Mouse (Mus musculus) bone marrow, adult 2 months (tissue): ENCODE data around the gene Olfr1404. TPM values are rescaled to one million over a fixed set of nuclear protein-coding genes. Genes with fewer than 3 reads are reported as not detected.
"Not testable (repeated sequence)": the region's sequence is repeated elsewhere in the genome, so short reads cannot be mapped to it uniquely, and the experiment has no call there.

Experiments
- H3K27ac ChIP-seq: fragments of 200-500 bp; 2 replicates; pipeline ENCODE4 v1.5.1; 2012; ENCODE audit warnings: low read depth, mild to moderate bottlenecking, control low read depth, inconsistent platforms, low read length; ENCODE audit not compliant: control insufficient read depth, poor library complexity, insufficient read depth
- H3K4me1 ChIP-seq: fragments of 200-500 bp; 2 replicates; pipeline ENCODE4 v1.6.1; 2011; ENCODE audit warnings: low read length; ENCODE audit not compliant: control insufficient read depth, insufficient read depth
- H3K4me3 ChIP-seq: fragments of 200-500 bp; replicated peaks from 2 replicates; pipeline ENCODE3; 2011; ENCODE audit warnings: mild to moderate bottlenecking, low read depth, low read length, control low read depth; ENCODE audit not compliant: control insufficient read depth
- CTCF ChIP-seq: fragments of 200-500 bp; IDR thresholded peaks from 2 replicates; pipeline ENCODE4 v1.5.1; 2011; ENCODE audit warnings: low read length, control low read depth; ENCODE audit not compliant: control insufficient read depth, insufficient read depth
- POLR2A ChIP-seq: fragments of 200-500 bp; IDR thresholded peaks from 2 replicates; pipeline ENCODE4 v1.6.1; 2011; ENCODE audit warnings: low read depth, mild to moderate bottlenecking, control low read depth, low read length, borderline replicate concordance; ENCODE audit not compliant: control insufficient read depth
- WGBS: fragments of 180-500 bp; shearing (Covaris S2); methylation state at CpG from one replicate; pipeline ENCODE4 v1.1.7; 2018; 5-methylcytosine and 5-hydroxymethylcytosine counted together
- polyA plus RNA-seq: library from polyadenylated mRNA; stranded (reverse); fragments of >200 nt; gene quantifications from 2 replicates; pipeline ENCODE4 v1.2.4, GENCODE M21; 2011; ENCODE audit warnings: low replicate concordance; ENCODE audit not compliant: missing spikeins, insufficient read depth, insufficient read length

Gene Olfr1404
- not detected in 2 replicates for polyA plus RNA-seq

DNA sequence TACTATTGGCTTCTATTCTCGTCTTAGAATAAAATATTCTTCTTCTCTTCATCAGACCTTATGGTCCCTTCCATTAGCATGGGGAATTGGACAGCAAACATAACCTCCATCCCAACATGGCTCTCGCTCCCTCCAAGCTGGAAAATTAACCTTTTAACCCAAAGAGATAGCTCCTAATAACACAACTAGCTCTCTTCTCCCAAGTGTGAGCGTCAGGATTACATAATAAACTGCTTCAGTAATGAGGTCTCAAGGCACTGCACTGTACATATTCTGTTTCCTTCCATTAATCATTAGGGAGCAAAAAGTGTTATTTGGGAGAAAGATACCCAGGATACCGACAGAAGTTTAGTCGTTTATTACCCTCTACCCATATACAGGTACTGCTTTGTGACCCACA, at the start of gene Olfr1404:
Olfr1404 (plus strand) TSS at position 301 of the 400 bp plus-strand sequence.
- 74% methylated on average over 5 of the region's 5 CpGs for WGBS
- TF ChIP-seq CTCF, result no peak
- no peak for TF ChIP-seq POLR2A
- H3K4me1 ChIP-seq, result no peaks in the 10 kb centered on the region
- H3K27ac ChIP-seq, result no peak within 1 kb of the TSS
- H3K4me3 ChIP-seq, result no peak within 1 kb of the TSS

- TF ChIP-seq POLR2A (no peak), CTCF (no peak)
- Histone ChIP-seq H3K4me3 (no peak overlapping the region), H3K4me1 (no peaks in the 10 kb centered on the region), H3K27ac (no peak overlapping the region)
Measured at GRCm38 (mm10) chr1:173174154-173174842, 37.9 kb upstream of the Olfr1404 start.

- TF ChIP-seq CTCF (no peak), POLR2A (no peak)
- 55% methylated on average over 3 of the region's 3 CpGs for WGBS
- Histone ChIP-seq H3K4me1 (no peaks in the 10 kb centered on the region), H3K4me3 (no peak within 1 kb of the TSS), H3K27ac (no peak within 1 kb of the TSS)
Measured at GRCm38 (mm10) chr1:173190540-173190939, 21.7 kb upstream of the Olfr1404 start, which contains the start of gene Olfr1406. Gene Olfr1406 (minus strand): TSS chr1:173190640.

DNA sequence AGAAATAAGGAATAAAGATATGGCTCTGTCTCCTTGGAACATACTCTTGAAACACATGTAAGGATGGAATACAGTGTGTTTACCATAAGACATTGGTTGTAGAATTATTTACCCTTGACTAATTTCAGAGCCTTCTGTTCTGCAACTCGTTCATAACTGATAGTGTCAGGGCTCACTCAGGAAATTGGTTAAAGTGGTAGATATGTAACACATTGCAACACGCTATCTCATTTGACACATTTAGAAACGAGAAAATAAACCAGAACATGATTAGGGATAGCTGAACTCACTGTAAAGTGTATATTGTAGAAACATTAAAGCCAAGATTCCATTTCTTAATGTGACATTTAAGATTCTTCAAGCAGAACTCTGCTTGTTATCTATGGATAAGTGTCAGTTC, 20.1 kb upstream of the Olfr1404 start:
- Histone ChIP-seq H3K4me3 (no peak overlapping the region), H3K27ac (no peak overlapping the region), H3K4me1 (no peaks in the 10 kb centered on the region)
- WGBS, result 41% methylated on average over 3 of the region's 3 CpGs
- TF ChIP-seq POLR2A (no peak), CTCF (no peak)

DNA sequence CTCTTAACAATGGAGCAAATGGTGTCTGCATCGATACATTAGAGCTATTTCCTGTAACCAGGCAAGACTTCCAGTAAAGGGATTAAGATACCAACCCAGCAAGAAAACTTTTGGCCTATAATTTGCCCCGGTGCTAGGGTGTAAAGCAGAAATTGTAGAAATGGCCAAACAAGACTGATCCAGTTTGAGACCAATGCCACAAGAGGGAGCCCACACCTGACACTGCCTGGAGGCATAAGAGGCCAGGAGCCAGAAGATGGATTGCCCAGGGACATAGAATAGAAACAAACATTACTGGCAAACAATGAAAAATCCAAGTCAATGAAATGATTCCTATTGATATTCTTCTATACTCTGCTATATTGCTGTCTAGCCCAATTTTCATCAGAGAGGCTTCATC, 15.8 kb upstream of the Olfr1404 start:
- WGBS, result 67% methylated on average over 2 of the region's 2 CpGs
- TF ChIP-seq POLR2A, result no peak
- no peak for TF ChIP-seq CTCF

DNA sequence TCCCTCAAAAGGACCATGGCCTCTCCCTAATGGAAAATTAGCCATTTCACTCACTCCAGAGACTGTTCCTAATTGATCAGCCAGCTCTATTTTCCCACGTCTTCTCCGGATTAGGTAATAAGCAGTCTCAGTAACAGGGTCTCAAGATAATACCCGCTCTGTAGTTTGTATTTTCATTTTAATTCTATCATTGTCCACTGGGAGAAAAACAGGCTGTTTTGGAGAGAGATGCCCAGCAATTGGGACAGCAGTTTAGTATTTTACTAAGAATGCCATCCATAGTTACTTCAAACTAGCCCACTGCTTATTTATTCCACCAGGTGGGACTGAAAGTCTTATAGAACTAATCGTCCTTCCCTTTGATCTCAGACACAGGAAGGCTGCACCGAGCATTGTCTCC, 14.7 kb upstream of the Olfr1404 start, which contains the start of gene Olfr218:
Olfr218 (plus strand) TSS at position 301 of the 400 bp plus-strand sequence.
- TF ChIP-seq CTCF (no peak), POLR2A (no peak)
- H3K4me3 ChIP-seq, result no peak within 1 kb of the TSS
- no peaks in the 10 kb centered on the region for H3K4me1 ChIP-seq
- 73% methylated on average over 5 of the region's 5 CpGs for WGBS
- no peak within 1 kb of the TSS for H3K27ac ChIP-seq

More for the DNA sequence above, 15.8 kb upstream of the Olfr1404 start:
- H3K4me3 ChIP-seq, result no peak overlapping the region
- no peaks in the 10 kb centered on the region for H3K4me1 ChIP-seq
- H3K27ac ChIP-seq, result no peak overlapping the region

GRCm38 (mm10) chr1:173216481-173216880, 4.3 kb downstream of the Olfr1404 start:
- TF ChIP-seq POLR2A (no peak), CTCF (no peak)
- H3K27ac ChIP-seq, result no peak overlapping the region
- H3K4me3 ChIP-seq, result no peak overlapping the region
- WGBS, result 74% methylated on average over 3 of the region's 3 CpGs
- no peaks in the 10 kb centered on the region for H3K4me1 ChIP-seq

DNA sequence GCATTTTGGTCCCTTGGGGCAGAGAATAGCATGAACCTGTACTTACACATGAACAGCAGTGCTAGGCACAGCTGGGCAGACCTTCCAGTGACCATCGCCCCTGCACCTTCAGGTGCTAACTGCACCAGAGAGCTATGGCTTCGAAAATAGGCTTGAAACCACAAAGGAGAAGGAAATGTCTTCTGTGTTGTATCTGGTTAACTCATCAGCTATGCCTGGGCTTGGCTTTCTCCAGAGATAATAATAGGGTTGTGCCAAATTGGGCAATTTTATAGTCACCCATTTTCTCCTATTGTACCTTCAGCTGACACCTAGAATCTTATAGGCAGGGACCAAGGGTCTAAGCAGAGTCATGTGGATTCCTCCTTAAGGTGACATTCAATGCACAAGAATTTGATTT, 14.9 kb downstream of the Olfr1404 start, which contains the start of gene Fcer1a:
Fcer1a (minus strand) TSS at position 134 of the 400 bp plus-strand sequence.
- 29% methylated on average over 2 of the region's 2 CpGs for WGBS

DNA sequence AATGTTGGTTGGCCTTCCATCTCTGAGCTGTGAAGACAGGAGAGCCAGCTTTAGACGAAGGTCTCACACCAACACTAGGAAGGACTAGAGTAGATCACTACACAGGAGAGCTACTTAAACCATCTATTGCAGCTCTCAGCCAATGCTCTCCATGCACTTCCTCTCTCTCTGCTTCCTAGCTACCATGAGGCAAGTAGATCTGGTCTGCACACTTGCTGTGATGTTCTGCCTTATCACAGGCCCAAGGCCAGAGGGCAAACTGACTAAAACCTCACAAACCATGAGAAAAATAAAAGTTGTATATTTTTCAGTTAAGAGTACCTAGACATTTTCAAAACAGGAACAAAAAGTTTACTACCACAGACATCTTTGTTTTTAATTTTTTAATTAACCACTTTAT, 24.8 kb downstream of the Olfr1404 start:
- H3K4me1 ChIP-seq, H3K4me3 ChIP-seq, H3K27ac ChIP-seq: not testable (repeated sequence)
- 78% methylated on average over 1 of the region's 1 CpGs for WGBS

More for the DNA sequence above, 14.9 kb downstream of the Olfr1404 start, which contains the start of gene Fcer1a:
- Histone ChIP-seq H3K27ac (no peak within 1 kb of the TSS), H3K4me1 (no peaks in the 10 kb centered on the region), H3K4me3 (no peak within 1 kb of the TSS)
- TF ChIP-seq CTCF (no peak), POLR2A (no peak)
